Mouse (Mus musculus): ENCODE data around the gene Akap10.

DNA sequence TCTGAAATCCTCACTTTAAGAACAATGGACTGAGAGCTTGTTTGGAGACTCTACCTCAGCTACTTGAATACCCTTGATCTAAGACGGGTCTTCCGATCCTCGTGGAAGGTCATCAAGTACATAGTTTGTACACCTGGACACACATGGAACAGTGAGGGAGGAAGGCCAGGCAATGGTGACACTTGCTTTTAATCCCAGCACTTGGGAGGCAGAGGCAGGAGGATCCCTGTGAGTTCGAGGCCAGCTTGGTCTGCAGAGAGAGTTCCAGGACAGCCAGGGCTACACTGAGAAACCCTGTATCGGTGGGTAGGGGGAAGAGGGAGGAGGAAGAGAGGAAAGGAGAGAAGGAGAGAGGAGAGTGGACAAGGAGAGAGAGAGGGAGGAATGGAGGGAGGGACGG is 25.9 kb upstream of the Akap10 start:
- TF ChIP-seq CTCF (conservative IDR thresholded peaks at IDR 0.05; ENCODE audit: low read length) (no peak), NANOG (IDR thresholded peaks at IDR 0.05; ENCODE audit: borderline replicate concordance, low read length) (no peak), POU5F1 (IDR thresholded peaks at IDR 0.05; ENCODE audit: borderline replicate concordance, low read length) (no peak)
